Mouse (Mus musculus) forebrain, embryonic 16.5 days (tissue): ENCODE data around the gene Atp1a2. TPM values are rescaled to one million over a fixed set of nuclear protein-coding genes. Genes with fewer than 3 reads are reported as not detected.

Source experiments
- ATAC-seq: fragments of 200-750 bp; cut with Nextera tagmentation; 2 replicates; pipeline ENCODE4 v1.8.0; 2017; ENCODE audit warnings: mild to moderate bottlenecking, moderate library complexity
- H3K27ac ChIP-seq: fragments of 300-500 bp; sonication (generic); 2 replicates; pipeline ENCODE4 v1.5.1; 2014; ENCODE audit warnings: low read length, control low read depth
- H3K27me3 ChIP-seq: fragments of 300-500 bp; sonication (generic); replicated peaks from 2 replicates; pipeline ENCODE4 v1.6.1; 2014; ENCODE audit warnings: low read length; ENCODE audit not compliant: control insufficient read depth, insufficient read depth
- H3K36me3 ChIP-seq: fragments of 300-500 bp; sonication (generic); 2 replicates; pipeline ENCODE4 v1.6.1; 2014; ENCODE audit not compliant: control insufficient read depth, insufficient read depth
- H3K4me1 ChIP-seq: fragments of 300-500 bp; sonication (generic); replicated peaks from 2 replicates; pipeline ENCODE4 v1.6.1; 2014; ENCODE audit warnings: low read length; ENCODE audit not compliant: control insufficient read depth, insufficient read depth
- H3K4me2 ChIP-seq: fragments of 300-500 bp; sonication (generic); 2 replicates; pipeline ENCODE4 v1.6.1; 2014; ENCODE audit warnings: mild to moderate bottlenecking, low read length, control low read depth
- H3K4me3 ChIP-seq: fragments of 300-500 bp; sonication (generic); replicated peaks from 2 replicates; pipeline ENCODE4 v1.5.1; 2014; ENCODE audit warnings: mild to moderate bottlenecking, low read length, control low read depth
- H3K9ac ChIP-seq: fragments of 300-500 bp; sonication (generic); replicated peaks from 2 replicates; pipeline ENCODE4 v1.6.1; 2014; ENCODE audit warnings: low read depth, low read length, control low read depth
- H3K9me3 ChIP-seq: fragments of 300-500 bp; sonication (generic); 2 replicates; pipeline ENCODE4 v1.6.1; 2016; ENCODE audit warnings: low read length; ENCODE audit not compliant: control insufficient read depth
- WGBS: fragments of 180-500 bp; shearing (Covaris S2); extraction: QIAGEN DNeasy Blood & Tissue Kit; methylation state at CpG from one replicate; pipeline ENCODE4 v1.1.7; 2014; 5-methylcytosine and 5-hydroxymethylcytosine counted together
- polyA plus RNA-seq: library from polyadenylated mRNA; unstranded; fragments of >200 nt; fragmentation: Nextera tagmentation; extraction: Ambion mirVana; gene quantifications from 2 replicates; pipeline ENCODE4 v1.2.1, GENCODE M21; 2015

Atp1a2 gene
- polyA plus RNA-seq, 1 experiment from 2014 or later: 42.4 TPM

- Histone ChIP-seq H3K9ac (no peak overlapping the region), H3K27me3 (no peaks in the 10 kb centered on the region)
- WGBS: 86% methylated on average over 15 of the region's 15 CpGs
Measured at GRCm38 (mm10) chr1:172335804-172336203, 37.9 kb upstream of the Atp1a2 start.

GRCm38 (mm10) chr1:172333512-172333911, 35.6 kb upstream of the Atp1a2 start:
- 17% methylated on average over 3 of the region's 3 CpGs for WGBS
- peaks cover 12% of the 10 kb centered on the region for H3K4me1 ChIP-seq

More at GRCm38 (mm10) chr1:172335804-172336203, 37.9 kb upstream of the Atp1a2 start:
- Histone ChIP-seq H3K4me2 (no peak overlapping the region), H3K36me3 (no peaks in the 10 kb centered on the region), H3K27ac (no peak overlapping the region), H3K4me3 (no peak overlapping the region), H3K4me1 (peaks cover 5% of the 10 kb centered on the region), H3K9me3 (no peaks in the 10 kb centered on the region)
- no peak for ATAC-seq

GRCm38 (mm10) chr1:172332925-172333324, 35.1 kb upstream of the Atp1a2 start:
- no peaks in the 10 kb centered on the region for H3K36me3 ChIP-seq
- H3K4me3 ChIP-seq: no peak overlapping the region
- H3K4me1 ChIP-seq: peaks cover 13% of the 10 kb centered on the region
- no peak overlapping the region for H3K27ac ChIP-seq
- WGBS: 87% methylated on average over 2 of the region's 2 CpGs
- H3K27me3 ChIP-seq: no peaks in the 10 kb centered on the region
- H3K4me2 ChIP-seq: no peak overlapping the region
- H3K9ac ChIP-seq: no peak overlapping the region
- ATAC-seq: no peak
- H3K9me3 ChIP-seq: no peaks in the 10 kb centered on the region

More at GRCm38 (mm10) chr1:172333512-172333911, 35.6 kb upstream of the Atp1a2 start:
- no peaks in the 10 kb centered on the region for H3K36me3 ChIP-seq
- H3K27ac ChIP-seq: no peak overlapping the region
- no peaks in the 10 kb centered on the region for H3K27me3 ChIP-seq
- H3K9ac ChIP-seq: no peak overlapping the region
- no peak for ATAC-seq
- no peak overlapping the region for H3K4me3 ChIP-seq
- H3K9me3 ChIP-seq: no peaks in the 10 kb centered on the region
- H3K4me2 ChIP-seq: no peak overlapping the region

GRCm38 (mm10) chr1:172331422-172331947, 33.6 kb upstream of the Atp1a2 start:
- Histone ChIP-seq H3K27me3 (no peaks in the 10 kb centered on the region), H3K9ac (no peak overlapping the region), H3K9me3 (no peaks in the 10 kb centered on the region), H3K4me3 (no peak overlapping the region), H3K4me2 (no peak overlapping the region), H3K36me3 (no peaks in the 10 kb centered on the region), H3K4me1 (peaks cover 14% of the 10 kb centered on the region), H3K27ac (no peak overlapping the region)
- 51% methylated on average over 8 of the region's 8 CpGs for WGBS
- no peak for ATAC-seq

- Histone ChIP-seq H3K9ac (0 out of 2 replicates have a peak overlapping the region, but pooled peaks have one; percentile 2), H3K4me3 (no peak overlapping the region), H3K9me3 (no peaks in the 10 kb centered on the region), H3K27ac (peak overlapping the region; percentile 17; the same call in 1 of the 2 replicates), H3K4me2 (peak overlapping the region; percentile 40), H3K27me3 (no peaks in the 10 kb centered on the region), H3K36me3 (no peaks in the 10 kb centered on the region), H3K4me1 (peaks cover 21% of the 10 kb centered on the region)
- 71% methylated on average over 6 of the region's 6 CpGs for WGBS
- peak; percentile 5; the same call in 1 of the 2 replicates for ATAC-seq
Measured at GRCm38 (mm10) chr1:172329616-172330015, 31.8 kb upstream of the Atp1a2 start.

GRCm38 (mm10) chr1:172329131-172329530, 31.3 kb upstream of the Atp1a2 start, which contains the start of gene Kcnj9:
Gene Kcnj9 (minus strand): TSS chr1:172329318.
- Histone ChIP-seq H3K36me3 (no peaks in the 10 kb centered on the region), H3K4me1 (peaks cover 24% of the 10 kb centered on the region), H3K27ac (peak within 1 kb of the TSS; percentile 17; the same call in 1 of the 2 replicates), H3K9me3 (no peaks in the 10 kb centered on the region), H3K9ac (peak within 1 kb of the TSS; percentile 49), H3K27me3 (no peaks in the 10 kb centered on the region), H3K4me2 (peak within 1 kb of the TSS; percentile 40), H3K4me3 (peak within 1 kb of the TSS; percentile 33)
- ATAC-seq: peak; percentile 87
- 14% methylated on average over 9 of the region's 9 CpGs for WGBS

- no peak overlapping the region for H3K9ac ChIP-seq
- no peak overlapping the region for H3K27ac ChIP-seq
- peak overlapping the region; percentile 40 for H3K4me2 ChIP-seq
- no peak for ATAC-seq
- H3K36me3 ChIP-seq: no peaks in the 10 kb centered on the region
- no peaks in the 10 kb centered on the region for H3K9me3 ChIP-seq
- WGBS: 83% methylated on average over 7 of the region's 7 CpGs
- peaks cover 24% of the 10 kb centered on the region for H3K4me1 ChIP-seq
- peak overlapping the region; percentile 33 for H3K4me3 ChIP-seq
- H3K27me3 ChIP-seq: no peaks in the 10 kb centered on the region
Measured at GRCm38 (mm10) chr1:172328461-172328860, 30.6 kb upstream of the Atp1a2 start.

GRCm38 (mm10) chr1:172328041-172328440, 30.2 kb upstream of the Atp1a2 start:
- no peaks in the 10 kb centered on the region for H3K9me3 ChIP-seq
- peaks cover 27% of the 10 kb centered on the region for H3K4me1 ChIP-seq
- 89% methylated on average over 3 of the region's 3 CpGs for WGBS
- no peaks in the 10 kb centered on the region for H3K27me3 ChIP-seq
- H3K4me2 ChIP-seq: no peak overlapping the region
- no peak overlapping the region for H3K4me3 ChIP-seq
- no peaks in the 10 kb centered on the region for H3K36me3 ChIP-seq
- H3K9ac ChIP-seq: no peak overlapping the region
- no peak overlapping the region for H3K27ac ChIP-seq
- no peak for ATAC-seq

- Histone ChIP-seq H3K36me3 (no peaks in the 10 kb centered on the region), H3K9me3 (no peaks in the 10 kb centered on the region), H3K4me2 (no peak overlapping the region), H3K4me1 (peaks cover 27% of the 10 kb centered on the region), H3K9ac (no peak overlapping the region), H3K4me3 (no peak overlapping the region), H3K27me3 (no peaks in the 10 kb centered on the region), H3K27ac (no peak overlapping the region)
- 91% methylated on average over 16 of the region's 16 CpGs for WGBS
- ATAC-seq: no peak
Measured at GRCm38 (mm10) chr1:172327206-172328001, 29.5 kb upstream of the Atp1a2 start.
